Mouse (Mus musculus): ENCODE measurements around the gene R3hdml.

DNA sequence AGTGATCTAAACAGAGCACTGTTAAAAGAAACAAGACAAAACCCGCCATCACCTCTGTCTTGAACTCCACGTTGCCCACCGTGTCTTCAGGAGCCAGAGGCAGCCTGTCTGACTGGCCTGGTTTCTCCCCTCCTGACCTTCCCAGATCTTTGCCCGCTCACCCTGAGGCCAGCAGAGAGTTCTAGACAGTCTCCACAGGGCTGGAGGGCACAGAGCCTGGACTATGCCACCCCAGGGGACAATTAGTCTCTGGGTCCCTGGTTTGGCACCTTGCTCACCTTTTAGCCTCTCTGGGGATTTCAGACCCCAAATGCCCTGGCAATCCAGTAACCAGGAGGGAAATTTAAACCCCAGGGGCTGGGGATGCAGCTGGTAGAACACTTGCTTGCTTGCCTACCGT lies 45.3 kb downstream of the R3hdml start:
- TF ChIP-seq CTCF (IDR thresholded peaks at IDR 0.05; ENCODE audit: low read depth) (no peak), EP300 (IDR thresholded peaks at IDR 0.05; ENCODE audit: low read depth) (no peak)

Data from liver, embryonic 14.5 days (tissue).